Mouse (Mus musculus) liver, embryonic 13.5 days (tissue): ENCODE measurements around the gene Zfp651. TPM values are rescaled to one million over a fixed set of nuclear protein-coding genes. Genes with fewer than 3 reads are reported as not detected.

ENCODE experiments used
- ATAC-seq: fragments of 200-750 bp; cut with Nextera tagmentation; 2 replicates; pipeline ENCODE4 v1.8.0; 2017; ENCODE audit warnings: low read depth, mild to moderate bottlenecking, moderate number of reproducible peaks, moderate library complexity
- DNase-seq: peaks from one replicate; pipeline ENCODE4 v3.0.0; 2022
- H3K27ac ChIP-seq: fragments of 300-500 bp; sonication (generic); 2 replicates; pipeline ENCODE4 v1.5.1; 2015; ENCODE audit warnings: moderate library complexity, mild to moderate bottlenecking, inconsistent platforms
- H3K27me3 ChIP-seq: fragments of 300-500 bp; sonication (generic); 2 replicates; pipeline ENCODE4 v1.6.1; 2015; ENCODE audit warnings: mild to moderate bottlenecking, inconsistent platforms
- H3K36me3 ChIP-seq: fragments of 300-500 bp; sonication (generic); 2 replicates; pipeline ENCODE4 v1.6.1; 2015; ENCODE audit warnings: mild to moderate bottlenecking, inconsistent platforms
- H3K4me1 ChIP-seq: fragments of 300-500 bp; sonication (generic); replicated peaks from 2 replicates; pipeline ENCODE4 v1.6.1; 2015; ENCODE audit warnings: inconsistent platforms
- H3K4me2 ChIP-seq: fragments of 300-500 bp; sonication (generic); 2 replicates; pipeline ENCODE4 v1.6.1; 2015; ENCODE audit warnings: inconsistent platforms, mild to moderate bottlenecking, moderate library complexity
- H3K4me3 ChIP-seq: fragments of 300-500 bp; sonication (generic); replicated peaks from 2 replicates; pipeline ENCODE4 v1.5.1; 2015; ENCODE audit warnings: mild to moderate bottlenecking, inconsistent platforms
- H3K9ac ChIP-seq: fragments of 300-500 bp; sonication (generic); 2 replicates; pipeline ENCODE4 v1.6.1; 2015; ENCODE audit warnings: mild to moderate bottlenecking, inconsistent platforms
- H3K9me3 ChIP-seq: fragments of 300-500 bp; sonication (generic); replicated peaks from 2 replicates; pipeline ENCODE4 v1.6.1; 2016; ENCODE audit warnings: inconsistent platforms
- WGBS: fragments of 180-500 bp; shearing (Covaris S2); methylation state at CpG from one replicate; pipeline ENCODE4 v1.1.7; 2015; ENCODE audit not compliant: insufficient replicate concordance; 5-methylcytosine and 5-hydroxymethylcytosine counted together
- polyA plus RNA-seq: library from polyadenylated mRNA; unstranded; fragments of >200 nt; fragmentation: Nextera tagmentation; extraction: Ambion mirVana; gene quantifications from 2 replicates; pipeline ENCODE4 v1.2.1, GENCODE M21; 2015

The Zfp651 gene
- polyA plus RNA-seq, 1 experiment from 2014 or later = 1.3 TPM

- Histone ChIP-seq H3K4me1 (no peaks in the 10 kb centered on the region), H3K4me3 (no peak overlapping the region), H3K9ac (no peak overlapping the region), H3K4me2 (no peak overlapping the region), H3K36me3 (no peaks in the 10 kb centered on the region), H3K27ac (no peak overlapping the region), H3K9me3 (no peaks in the 10 kb centered on the region), H3K27me3 (no peaks in the 10 kb centered on the region)
- no peak for ATAC-seq
- no peak for DNase-seq
- 70% methylated on average over 9 of the region's 9 CpGs for WGBS
Measured at GRCm38 (mm10) chr9:121819073-121819770, 60.1 kb downstream of the Zfp651 start.

- no peaks in the 10 kb centered on the region for H3K9me3 ChIP-seq
- no peak for ATAC-seq
Measured at GRCm38 (mm10) chr9:121819771-121820471, 60.8 kb downstream of the Zfp651 start.

DNA sequence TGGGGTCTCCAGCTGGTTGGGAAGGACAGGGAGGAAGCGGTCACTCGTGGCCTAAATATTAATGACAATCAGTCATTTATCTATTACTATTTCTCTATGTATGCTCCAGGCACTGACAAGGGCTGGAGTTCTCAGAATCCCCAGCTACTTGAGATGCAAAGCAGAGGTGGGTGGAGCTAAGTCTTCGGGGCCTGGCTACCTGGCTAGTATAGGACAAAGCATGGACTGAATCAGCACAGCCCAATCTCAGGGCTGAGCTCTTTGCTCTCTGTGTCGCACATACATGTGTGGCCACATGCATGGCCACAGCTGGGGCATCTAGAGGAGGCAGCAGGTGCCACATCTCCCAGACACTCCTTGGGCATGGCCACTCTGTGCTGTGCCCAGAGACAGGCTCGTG, 61.6 kb downstream of the Zfp651 start:
- ATAC-seq = no peak
- DNase-seq = no peak
- H3K27me3 ChIP-seq = no peaks in the 10 kb centered on the region
- H3K9ac ChIP-seq = no peak overlapping the region
- WGBS = 57% methylated on average over 5 of the region's 5 CpGs
- no peaks in the 10 kb centered on the region for H3K9me3 ChIP-seq
- no peaks in the 10 kb centered on the region for H3K4me1 ChIP-seq
- H3K27ac ChIP-seq = no peak overlapping the region
- H3K4me2 ChIP-seq = no peak overlapping the region
- no peaks in the 10 kb centered on the region for H3K36me3 ChIP-seq
- no peak overlapping the region for H3K4me3 ChIP-seq

More at GRCm38 (mm10) chr9:121819771-121820471, 60.8 kb downstream of the Zfp651 start:
- H3K36me3 ChIP-seq = no peaks in the 10 kb centered on the region
- H3K4me2 ChIP-seq = no peak overlapping the region
- H3K4me1 ChIP-seq = no peaks in the 10 kb centered on the region
- no peak overlapping the region for H3K9ac ChIP-seq
- no peak overlapping the region for H3K27ac ChIP-seq
- no peak overlapping the region for H3K4me3 ChIP-seq
- DNase-seq = no peak
- 46% methylated on average over 7 of the region's 7 CpGs for WGBS
- H3K27me3 ChIP-seq = no peaks in the 10 kb centered on the region

Other genes with a start within 250 kb of the Zfp651 start
- 0.14 TPM in 1 of 2 replicates, not detected in the other for gene Lyzl4, start 117.2 kb upstream of the Zfp651 start, polyA plus RNA-seq
- gene Vipr1, start 116.6 kb upstream of the Zfp651 start, polyA plus RNA-seq = 0.27 and 0.29 TPM in 2 replicates
- gene Sec22c, start 53.8 kb upstream of the Zfp651 start, polyA plus RNA-seq = 3.7 and 3.9 TPM in 2 replicates
- gene Ss18l2, start 49.0 kb upstream of the Zfp651 start, polyA plus RNA-seq = 78.9 and 81.9 TPM in 2 replicates
- 29.7 and 33.3 TPM in 2 replicates for gene Nktr, start 40.2 kb upstream of the Zfp651 start, polyA plus RNA-seq
- 0.27 and 0.45 TPM in 2 replicates for gene Klhl40, start 18.3 kb downstream of the Zfp651 start, polyA plus RNA-seq
- 0.12 and 0.15 TPM in 2 replicates for gene Hhatl, start 33.2 kb downstream of the Zfp651 start, polyA plus RNA-seq
- gene Ccdc13, start 80.1 kb downstream of the Zfp651 start, polyA plus RNA-seq = not detected in 2 replicates
- gene Higd1a, start 99.0 kb downstream of the Zfp651 start, polyA plus RNA-seq = 105 and 113 TPM in 2 replicates
- gene Ackr2, start 139.0 kb downstream of the Zfp651 start, polyA plus RNA-seq = 0.21 and 0.27 TPM in 2 replicates
- 0.46 and 0.63 TPM in 2 replicates for gene Cyp8b1, start 157.0 kb downstream of the Zfp651 start, polyA plus RNA-seq
- 0.12 and 0.25 TPM in 2 replicates for gene Fam198a, start 191.7 kb downstream of the Zfp651 start, polyA plus RNA-seq
- 2.6 and 3.0 TPM in 2 replicates for gene Pomgnt2, start 237.8 kb downstream of the Zfp651 start, polyA plus RNA-seq